In genomic region chr3:138212431-138212951, GRCm38 (mm10) we compare ENCODE assay signal across 20 mouse cellular contexts. TPM values are rescaled to one million over a fixed set of nuclear protein-coding genes. Genes with fewer than 3 reads are reported as not detected.
A peak's percentile ranks its signal among the peaks of the same experiment; 100 is the strongest.
DNase-seq lines count a peak whose midpoint lies in the region; TF ChIP-seq lines count a peak whose summit lies in the region.
"Had no signal": no experiment of that assay in that cellular context is flagged by ENCODE, and none has a peak within 500 bp of the region (broad histone marks: within the 10 kb centered on the region; RNA-seq: fewer than 3 reads in every experiment).

No protein-coding gene starts in this region.

- no peak overlapping the region for H3K27ac ChIP-seq in gastrocnemius, adult 2 months
- H3K27ac ChIP-seq: embryonic facial prominence, embryonic 10.5 days; embryonic facial prominence, embryonic 12.5 days; forebrain, embryonic 13.5 days; forebrain, embryonic 15.5 days had no signal

- peak; percentile 50 for DNase-seq in adrenal gland, postnatal 10 days
- no peak for DNase-seq in adrenal gland, postnatal 36 days
- DNase-seq in gastrocnemius, adult 2 months = peak; percentile 57
- DNase-seq in gastrocnemius, postnatal 4 days (ENCODE audit: low spot score in 2 of 2) = no peak
- DNase-seq in gastrocnemius, postnatal 25 days = peak; percentile 27
- no peak for DNase-seq in gastrocnemius, adult 18-20 months (ENCODE audit: low spot score)
- DNase-seq in kidney, postnatal 36 days = no peak
- DNase-seq: cerebellum, adult 11-12 months; cerebellum, adult 2 months; cerebellum, adult 9-10 months; cerebellum, postnatal 10 days; cerebellum, postnatal 25 days; forebrain, postnatal 0 days had no signal

- intact Hi-C loops in gastrocnemius, adult 2 months (cut with DNase I) = no loop called here

- no peak overlapping the region for H3K4me3 ChIP-seq in gastrocnemius, adult 2 months
- H3K4me3 ChIP-seq: embryonic facial prominence, embryonic 10.5 days; embryonic facial prominence, embryonic 12.5 days; forebrain, embryonic 13.5 days; forebrain, embryonic 15.5 days had no signal

- no peak for TF ChIP-seq CTCF in gastrocnemius, adult 2 months (IDR thresholded peaks at IDR 0.05)

RNA-seq across cellular contexts. Expression of gene Adh7, which starts 5.1 kb away (rescaled TPM):
- total RNA-seq in adrenal gland, postnatal 10 days (2021) = 10 to 100 TPM; 10.8 to 23.5 TPM
- total RNA-seq in adrenal gland, postnatal 36 days (2021) = 10 to 100 TPM in 1 of 2 experiments, 1 to 10 TPM in 1; 8.7 to 55.5 TPM
- total RNA-seq in gastrocnemius, adult 2 months (2021) = under 1 TPM; 0.48 to 0.53 TPM
- total RNA-seq in gastrocnemius, postnatal 4 days (2021) = under 1 TPM; 0.47 to 0.52 TPM
- total RNA-seq in gastrocnemius, postnatal 25 days (2021) = 1 to 10 TPM in 1 of 2 experiments, under 1 TPM in 1; 0.23 to 1.5 TPM
- under 1 TPM; 0.40 to 0.46 TPM for total RNA-seq in gastrocnemius, adult 18-20 months (2021)
- total RNA-seq: MEL had no signal

RNA-seq across cellular contexts. Expression of gene 4930579F01Rik, which starts 18.9 kb away (rescaled TPM):
- total RNA-seq in adrenal gland, postnatal 10 days (2021) = not detected
- total RNA-seq in adrenal gland, postnatal 36 days (2021) = not detected
- total RNA-seq in gastrocnemius, adult 2 months (2021) = not detected
- not detected for total RNA-seq in gastrocnemius, postnatal 4 days (2021)
- total RNA-seq in gastrocnemius, postnatal 25 days (2021) = not detected
- total RNA-seq in gastrocnemius, adult 18-20 months (2021) = not detected
- total RNA-seq: adrenal gland, adult 18-20 months; ES-E14; forebrain, postnatal 0 days; MEL had no signal

RNA-seq across cellular contexts. Expression of gene Adh1, which starts 48.3 kb away (rescaled TPM):
- 1,000 to 10,000 TPM; 2,760 to 3,266 TPM for total RNA-seq in adrenal gland, postnatal 10 days (2021)
- 1,000 to 10,000 TPM; 2,463 to 7,675 TPM for total RNA-seq in adrenal gland, postnatal 36 days (2021)
- 10 to 100 TPM; 19.3 to 27.8 TPM for total RNA-seq in gastrocnemius, adult 2 months (2021)
- 10 to 100 TPM; 28.8 to 29.3 TPM for total RNA-seq in gastrocnemius, postnatal 4 days (2021)
- total RNA-seq in gastrocnemius, postnatal 25 days (2021) = 10 to 100 TPM; 25.2 to 50.3 TPM
- 10 to 100 TPM; 18.0 to 28.7 TPM for total RNA-seq in gastrocnemius, adult 18-20 months (2021)

Comparison
In these comparisons a context has a peak if more than half of its experiments do, and no peak if none do; other contexts are left out.
1. DNase-seq: peak in adrenal gland, postnatal 10 days (single experiment), gastrocnemius, adult 2 months (single experiment) and gastrocnemius, postnatal 25 days (single experiment); none in adrenal gland, postnatal 36 days (0 of 2), gastrocnemius, postnatal 4 days (0 of 2), gastrocnemius, adult 18-20 months (single experiment) and kidney, postnatal 36 days (0 of 2).
2. RNA of gene Adh1, which starts 48.3 kb away (total RNA-seq): 2,463 to 7,675 TPM in adrenal gland, postnatal 36 days and 2,760 to 3,266 TPM in adrenal gland, postnatal 10 days; 25.2 to 50.3 TPM in gastrocnemius, postnatal 25 days, 28.8 to 29.3 TPM in gastrocnemius, postnatal 4 days, 18.0 to 28.7 TPM in gastrocnemius, adult 18-20 months and 19.3 to 27.8 TPM in gastrocnemius, adult 2 months; every median in the first group is over 10 times any median in the second.